Mouse (Mus musculus): ENCODE data around the gene Cdpf1. TPM values are rescaled to one million over a fixed set of nuclear protein-coding genes. Genes with fewer than 3 reads are reported as not detected.

Gene Cdpf1
- 39.0 and 43.0 TPM in 2 replicates for polyA plus RNA-seq (2012; rRNA removed)

- TF ChIP-seq POLR2A (IDR thresholded peaks at IDR 0.05; ENCODE audit: borderline replicate concordance, extremely low read depth, low read depth, low read length), result peak; percentile 90
- no peak for TF ChIP-seq CTCF (IDR thresholded peaks at IDR 0.05; ENCODE audit: insufficient read depth, low read length)
Measured at GRCm38 (mm10) chr15:85811535-85812277, at the start of gene Cdpf1. TSS of gene Cdpf1 (minus strand) at chr15:85811697.

GRCm38 (mm10) chr15:85859490-85860031 is 48.1 kb upstream of the Cdpf1 start, which contains the start of gene Gtse1:
TSS of gene Gtse1 (plus strand) at chr15:85859745.
- WGBS, result under 1% methylated on average over 42 of the region's 42 CpGs
- TF ChIP-seq CTCF (IDR thresholded peaks at IDR 0.05; ENCODE audit: insufficient read depth, low read length) (no peak), POLR2A (IDR thresholded peaks at IDR 0.05; ENCODE audit: borderline replicate concordance, extremely low read depth, low read depth, low read length) (peak; percentile 76; the same call in 1 of the 2 replicates)

More at GRCm38 (mm10) chr15:85811535-85812277, at the start of gene Cdpf1:
- Histone ChIP-seq H3K4me1 (ENCODE audit: control insufficient read depth, insufficient read depth, low read length) (no peaks in the 10 kb centered on the region), H3K4me3 (replicated peaks; ENCODE audit: extremely low read depth, low read depth, low read length) (peak within 1 kb of the TSS; percentile 86)
- 2% methylated on average over 36 of the region's 36 CpGs for WGBS
- peak; percentile 99 for DNase-seq

GRCm38 (mm10) chr15:85858980-85859489 is 47.5 kb upstream of the Cdpf1 start:
- DNase-seq, result no peak
- Histone ChIP-seq H3K4me1 (ENCODE audit: control insufficient read depth, insufficient read depth, low read length) (no peaks in the 10 kb centered on the region), H3K4me3 (replicated peaks; ENCODE audit: extremely low read depth, low read depth, low read length) (peak overlapping the region; percentile 72)
- TF ChIP-seq CTCF (IDR thresholded peaks at IDR 0.05; ENCODE audit: insufficient read depth, low read length) (no peak), POLR2A (IDR thresholded peaks at IDR 0.05; ENCODE audit: borderline replicate concordance, extremely low read depth, low read depth, low read length) (no peak)
- 10% methylated on average over 15 of the region's 15 CpGs for WGBS

More at GRCm38 (mm10) chr15:85859490-85860031, 48.1 kb upstream of the Cdpf1 start, which contains the start of gene Gtse1:
- no peaks in the 10 kb centered on the region for H3K4me1 ChIP-seq (ENCODE audit: control insufficient read depth, insufficient read depth, low read length)
- peak within 1 kb of the TSS; percentile 72 for H3K4me3 ChIP-seq (replicated peaks; ENCODE audit: extremely low read depth, low read depth, low read length)
- peak; percentile 93 for DNase-seq

GRCm38 (mm10) chr15:85851656-85852392 is 40.3 kb upstream of the Cdpf1 start:
- WGBS, result 79% methylated on average over 12 of the region's 12 CpGs
- Histone ChIP-seq H3K4me3 (replicated peaks; ENCODE audit: extremely low read depth, low read depth, low read length) (no peak overlapping the region), H3K4me1 (ENCODE audit: control insufficient read depth, insufficient read depth, low read length) (no peaks in the 10 kb centered on the region)
- no peak for DNase-seq
- TF ChIP-seq POLR2A (IDR thresholded peaks at IDR 0.05; ENCODE audit: borderline replicate concordance, extremely low read depth, low read depth, low read length) (no peak), CTCF (IDR thresholded peaks at IDR 0.05; ENCODE audit: insufficient read depth, low read length) (no peak)

- Histone ChIP-seq H3K4me1 (ENCODE audit: control insufficient read depth, insufficient read depth, low read length) (no peaks in the 10 kb centered on the region), H3K4me3 (replicated peaks; ENCODE audit: extremely low read depth, low read depth, low read length) (no peak overlapping the region)
- TF ChIP-seq POLR2A (IDR thresholded peaks at IDR 0.05; ENCODE audit: borderline replicate concordance, extremely low read depth, low read depth, low read length) (no peak), CTCF (IDR thresholded peaks at IDR 0.05; ENCODE audit: insufficient read depth, low read length) (no peak)
- DNase-seq, result no peak
Measured at GRCm38 (mm10) chr15:85845071-85845470, 33.6 kb upstream of the Cdpf1 start.

GRCm38 (mm10) chr15:85841796-85842360 is 30.4 kb upstream of the Cdpf1 start:
- DNase-seq, result no peak
- Histone ChIP-seq H3K4me1 (ENCODE audit: control insufficient read depth, insufficient read depth, low read length) (no peaks in the 10 kb centered on the region), H3K4me3 (replicated peaks; ENCODE audit: extremely low read depth, low read depth, low read length) (no peak overlapping the region)
- WGBS, result 85% methylated on average over 5 of the region's 5 CpGs
- TF ChIP-seq POLR2A (IDR thresholded peaks at IDR 0.05; ENCODE audit: borderline replicate concordance, extremely low read depth, low read depth, low read length) (no peak), CTCF (IDR thresholded peaks at IDR 0.05; ENCODE audit: insufficient read depth, low read length) (no peak)

- TF ChIP-seq POLR2A (IDR thresholded peaks at IDR 0.05; ENCODE audit: borderline replicate concordance, extremely low read depth, low read depth, low read length), result no peak
- peak; percentile 63 for TF ChIP-seq CTCF (IDR thresholded peaks at IDR 0.05; ENCODE audit: insufficient read depth, low read length)
- DNase-seq, result no peak
- H3K4me1 ChIP-seq (ENCODE audit: control insufficient read depth, insufficient read depth, low read length), result no peaks in the 10 kb centered on the region
- WGBS, result 43% methylated on average over 6 of the region's 6 CpGs
- H3K4me3 ChIP-seq (replicated peaks; ENCODE audit: extremely low read depth, low read depth, low read length), result no peak overlapping the region
Measured at GRCm38 (mm10) chr15:85840983-85841382, 29.5 kb upstream of the Cdpf1 start.

GRCm38 (mm10) chr15:85836887-85837286 is 25.4 kb upstream of the Cdpf1 start:
- WGBS, result 88% methylated on average over 5 of the region's 5 CpGs
- DNase-seq, result no peak
- peaks cover 5% of the 10 kb centered on the region; the same call in 1 of the 2 replicates for H3K4me1 ChIP-seq (ENCODE audit: control insufficient read depth, insufficient read depth, low read length)
- no peak for TF ChIP-seq POLR2A (IDR thresholded peaks at IDR 0.05; ENCODE audit: borderline replicate concordance, extremely low read depth, low read depth, low read length)
- no peak overlapping the region for H3K4me3 ChIP-seq (replicated peaks; ENCODE audit: extremely low read depth, low read depth, low read length)

- DNase-seq, result no peak
- TF ChIP-seq POLR2A (IDR thresholded peaks at IDR 0.05; ENCODE audit: borderline replicate concordance, extremely low read depth, low read depth, low read length) (no peak), CTCF (IDR thresholded peaks at IDR 0.05; ENCODE audit: insufficient read depth, low read length) (no peak)
- H3K4me1 ChIP-seq (ENCODE audit: control insufficient read depth, insufficient read depth, low read length), result peaks cover 5% of the 10 kb centered on the region; the same call in 1 of the 2 replicates
- no peak overlapping the region for H3K4me3 ChIP-seq (replicated peaks; ENCODE audit: extremely low read depth, low read depth, low read length)
- 52% methylated on average over 3 of the region's 3 CpGs for WGBS
Measured at GRCm38 (mm10) chr15:85835335-85835734, 23.8 kb upstream of the Cdpf1 start.

Measured in lung, adult 2 months (tissue).